Mouse (Mus musculus): ENCODE measurements around the gene Sec61b.

The Sec61b gene

DNA sequence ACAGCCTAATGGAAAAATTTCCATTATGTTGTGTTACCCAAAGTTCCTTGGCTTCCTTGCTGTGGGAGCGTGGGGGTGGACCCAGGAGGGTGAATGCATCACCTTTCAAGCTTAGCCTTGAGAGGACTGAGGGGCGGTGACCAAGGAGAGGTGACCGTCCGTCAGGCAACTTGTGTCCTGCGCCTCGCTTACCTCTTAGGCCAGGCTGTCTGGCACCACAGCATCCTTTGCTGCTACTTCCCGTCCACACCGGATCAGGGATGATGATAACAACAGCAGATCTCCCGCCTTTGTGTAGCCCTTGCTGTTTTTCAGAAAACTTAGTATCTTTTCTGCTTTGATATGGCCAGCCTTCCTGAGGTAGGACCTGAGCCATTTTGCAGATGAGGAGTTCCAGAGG is 6.1 kb downstream of the Sec61b start:
- no peak for DNase-seq (ENCODE audit: low read depth, low spot score)

DNA sequence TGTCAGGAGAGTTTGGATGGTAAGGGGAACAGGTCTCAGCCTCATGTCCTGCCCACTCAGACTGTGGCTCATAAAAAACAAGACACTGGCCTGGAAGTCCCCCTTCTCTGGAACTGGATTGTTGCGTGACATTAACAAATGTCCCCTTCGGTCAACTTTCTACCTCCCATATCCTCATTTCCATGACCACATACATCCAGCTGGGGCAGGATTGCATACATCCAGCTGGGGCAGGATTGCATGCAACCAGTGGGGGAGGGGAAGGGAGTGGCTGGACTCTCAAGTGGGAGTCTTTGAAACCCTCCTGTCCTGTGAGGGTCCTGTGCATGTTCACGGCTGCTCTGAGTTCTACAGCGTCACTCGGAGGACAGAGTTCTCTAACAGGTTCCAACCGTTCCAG is 16.8 kb downstream of the Sec61b start:
- DNase-seq (ENCODE audit: low read depth, low spot score) = no peak

DNA sequence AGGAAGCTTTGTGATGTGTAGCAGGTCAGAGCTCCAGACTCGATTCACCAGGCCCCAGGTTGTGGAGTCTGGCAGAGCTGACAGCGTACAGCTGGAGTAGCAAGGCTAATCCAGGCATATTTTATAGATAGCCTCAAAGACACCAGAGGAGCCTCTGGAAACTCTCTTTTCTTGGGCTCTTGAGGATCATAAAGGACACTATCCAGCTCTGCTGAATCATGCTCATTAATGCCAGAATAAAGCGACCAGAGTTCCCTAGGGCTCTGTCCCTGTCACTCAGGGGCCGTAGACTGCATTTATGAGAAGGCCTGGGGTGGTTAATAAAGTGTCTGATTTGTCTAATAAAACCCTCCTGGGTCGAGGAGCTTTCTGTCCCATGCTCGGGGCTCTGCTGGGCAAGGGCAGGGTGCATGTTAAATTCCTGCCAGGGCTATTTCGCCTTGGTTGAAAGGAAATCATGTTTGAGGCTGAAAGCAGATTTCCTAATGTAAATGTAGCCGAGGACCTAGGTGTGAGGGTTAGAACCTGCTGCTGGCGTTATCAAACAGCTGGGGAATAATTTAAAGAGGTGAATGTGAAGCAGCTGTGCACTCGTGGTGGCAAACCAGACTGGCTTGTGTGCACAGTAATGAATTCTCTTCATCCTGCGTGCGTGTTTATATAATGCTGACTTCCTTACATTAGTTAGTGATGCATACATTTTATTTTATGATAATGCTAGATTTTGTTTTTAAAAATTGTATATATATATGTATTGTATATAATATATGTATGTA is 18.0 kb downstream of the Sec61b start:
- DNase-seq (ENCODE audit: low read depth, low spot score) = no peak

- DNase-seq (ENCODE audit: low read depth, low spot score) = no peak
Measured at GRCm38 (mm10) chr4:47493456-47493855, 19.0 kb downstream of the Sec61b start.

- DNase-seq (ENCODE audit: low read depth, low spot score) = no peak
Measured at GRCm38 (mm10) chr4:47494137-47494536, 19.7 kb downstream of the Sec61b start.

DNA sequence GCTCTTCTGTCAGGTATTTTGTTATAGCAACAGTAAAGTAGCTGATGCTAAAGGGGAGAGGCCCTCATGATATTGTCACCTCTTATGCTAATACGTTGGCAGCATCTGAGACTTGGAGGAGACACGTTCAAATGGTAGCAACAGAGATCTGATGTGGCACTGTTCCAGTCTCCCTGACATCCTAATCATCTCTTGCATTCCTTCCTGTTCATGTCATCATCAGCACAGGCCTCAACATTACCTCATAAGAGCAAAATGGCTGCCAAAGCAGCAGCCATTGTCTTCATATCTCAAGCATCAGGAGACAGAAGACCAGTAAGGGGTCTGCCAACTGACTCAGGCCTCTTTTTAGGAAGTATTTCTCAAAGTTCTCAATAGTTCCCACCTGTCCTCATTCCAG is 20.2 kb downstream of the Sec61b start:
- DNase-seq (ENCODE audit: low read depth, low spot score) = no peak

DNA sequence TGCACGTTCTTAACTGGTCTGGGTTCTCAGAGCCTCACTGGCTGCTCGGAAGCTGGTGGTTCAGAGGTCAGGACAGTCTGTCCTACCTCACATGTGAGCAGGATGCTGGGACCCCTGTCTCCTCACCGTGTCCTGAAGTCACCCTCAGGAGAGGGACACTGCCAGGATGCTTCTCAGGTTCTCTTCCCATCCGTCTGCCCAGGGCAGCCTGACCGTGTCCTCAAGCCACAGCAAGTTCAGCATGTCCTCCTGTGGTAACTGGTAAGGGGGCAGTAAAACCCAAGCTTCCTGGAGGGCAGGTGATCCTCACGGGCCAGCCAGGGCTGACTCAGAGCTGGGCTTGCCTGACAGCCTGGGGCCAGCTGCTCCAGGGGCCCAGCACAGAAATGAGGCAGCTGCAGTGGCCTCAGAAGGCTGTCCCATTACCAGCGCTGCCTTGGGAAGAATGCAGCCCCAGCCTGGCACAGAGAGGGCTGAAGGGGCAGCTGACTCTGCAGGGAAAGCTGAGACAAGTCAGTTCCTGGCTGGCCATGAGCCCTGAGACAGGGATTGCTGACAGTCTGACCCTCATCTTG is 23.4 kb downstream of the Sec61b start:
- no peak for DNase-seq (ENCODE audit: low read depth, low spot score)

DNA sequence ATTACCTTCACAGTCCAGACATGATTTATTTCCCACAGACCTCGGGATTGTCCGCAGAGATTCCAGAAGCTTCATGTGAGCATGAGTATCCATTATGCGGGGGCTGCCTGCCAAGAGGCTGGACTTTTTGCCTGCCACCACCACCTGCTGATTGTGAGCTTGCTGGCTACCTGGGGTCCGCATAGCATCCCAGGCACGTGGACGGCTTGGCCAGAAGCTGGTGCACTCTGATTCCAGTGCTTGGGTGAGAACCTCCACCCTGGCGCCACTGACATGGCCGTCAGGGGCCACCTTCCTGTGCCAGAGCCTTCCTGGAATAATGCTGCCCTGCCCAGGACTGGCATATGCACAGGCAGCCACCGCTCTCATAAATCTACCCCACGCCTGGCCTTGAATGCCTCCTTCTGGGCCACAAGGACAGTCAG is 24.7 kb downstream of the Sec61b start:
- DNase-seq (ENCODE audit: low read depth, low spot score) = no peak

- DNase-seq (ENCODE audit: low read depth, low spot score) = peak; percentile 69
Measured at GRCm38 (mm10) chr4:47502546-47502971, 28.1 kb downstream of the Sec61b start.

- DNase-seq (ENCODE audit: low read depth, low spot score) = no peak
Measured at GRCm38 (mm10) chr4:47503045-47503444, 28.6 kb downstream of the Sec61b start.

GRCm38 (mm10) chr4:47504841-47505517 is 30.5 kb downstream of the Sec61b start:
- DNase-seq (ENCODE audit: low read depth, low spot score) = no peak

DNA sequence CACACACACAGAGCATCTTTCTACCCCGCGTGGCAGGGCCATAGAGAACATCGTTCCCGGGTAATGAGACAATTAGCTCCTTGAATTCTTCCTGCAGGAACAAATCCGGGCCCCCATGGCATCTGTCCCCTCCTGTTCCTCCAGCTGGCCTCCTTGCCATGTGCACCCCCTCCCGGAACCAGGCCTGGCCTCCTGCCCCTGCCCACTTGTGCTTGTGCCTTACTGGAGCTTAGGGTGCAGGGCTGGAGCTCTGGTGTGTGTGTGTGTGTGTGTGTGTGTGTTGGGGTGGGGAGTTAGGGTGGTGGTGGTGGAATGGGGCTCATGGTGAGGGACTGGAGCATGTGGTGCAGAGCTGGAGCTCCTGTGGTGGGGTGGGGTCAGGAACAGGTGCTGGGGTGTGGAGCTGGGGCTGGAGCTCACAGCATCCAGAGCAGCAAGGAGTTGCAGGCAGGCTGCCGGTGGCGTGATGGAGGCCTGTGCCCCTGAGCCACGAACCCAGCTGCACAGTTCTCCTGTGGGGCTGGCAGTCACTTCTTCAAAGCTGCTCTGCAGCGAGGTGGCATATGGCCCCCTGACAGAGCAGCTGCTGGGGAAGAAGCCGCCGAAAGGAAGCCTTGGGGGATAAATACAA is 44.2 kb downstream of the Sec61b start:
- DNase-seq (ENCODE audit: low read depth, low spot score) = no peak

GRCm38 (mm10) chr4:47520076-47520475 is 45.6 kb downstream of the Sec61b start:
- DNase-seq (ENCODE audit: low read depth, low spot score) = no peak

DNA sequence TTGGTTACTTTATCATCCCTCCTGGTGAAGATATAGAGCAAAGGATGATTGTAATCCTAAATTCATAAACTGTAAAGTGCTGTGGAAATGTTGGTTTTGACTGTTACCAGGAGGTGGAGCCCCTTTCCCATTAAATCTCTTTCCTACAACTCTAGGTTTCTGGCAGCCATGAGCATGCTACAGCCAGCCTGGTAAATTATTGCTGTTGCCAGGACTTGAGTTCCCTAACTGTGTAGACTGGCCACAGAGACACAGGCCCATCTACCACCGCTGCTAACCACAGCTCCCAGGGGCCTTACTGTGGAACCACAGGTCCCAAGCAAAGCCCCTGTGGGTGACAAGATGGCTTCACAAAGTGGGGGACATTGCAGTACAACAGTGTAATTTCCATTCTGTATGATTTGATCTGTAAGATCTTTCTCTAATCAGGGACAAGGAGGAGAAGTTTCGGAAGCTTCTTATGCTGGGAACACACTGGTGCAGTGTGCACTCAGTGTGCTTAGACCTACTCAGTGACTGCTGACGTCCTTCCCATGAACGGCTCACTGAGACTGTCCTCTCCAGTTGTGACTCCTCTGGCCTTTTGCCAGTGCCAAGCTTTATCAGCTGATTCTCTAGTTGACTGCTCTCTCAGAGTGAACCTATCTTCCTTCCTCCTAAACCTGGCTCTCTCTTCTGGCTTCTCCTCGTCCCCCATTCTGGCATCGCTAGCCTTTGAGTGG is 47.6 kb downstream of the Sec61b start:
- DNase-seq (ENCODE audit: low read depth, low spot score) = no peak

DNA sequence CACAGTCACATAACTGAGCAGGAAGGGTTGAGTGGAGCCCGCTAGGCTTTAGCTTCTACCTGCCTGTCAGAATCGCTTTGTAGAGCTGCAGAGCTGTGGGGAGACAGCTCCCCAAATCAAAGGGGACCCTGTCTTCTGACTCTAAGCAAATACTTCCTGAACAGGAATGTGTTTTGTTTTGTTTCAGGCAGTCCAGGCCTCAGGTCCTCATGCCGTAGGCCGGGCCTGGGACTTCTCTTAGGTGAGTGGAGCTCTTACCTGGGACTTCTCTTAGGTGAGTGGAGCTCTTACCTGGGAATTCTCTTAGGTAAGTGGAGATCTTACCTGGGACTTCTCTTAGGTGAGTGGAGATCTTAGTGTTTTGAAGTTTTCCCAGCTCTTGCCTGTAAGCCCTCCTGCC is 55.4 kb downstream of the Sec61b start:
- DNase-seq (ENCODE audit: low read depth, low spot score) = no peak
